Comparison of ENCODE assay signal across 24 mouse cellular contexts in genomic region chr9:30449862-30450261, GRCm38 (mm10). TPM values are rescaled to one million over a fixed set of nuclear protein-coding genes. Genes with fewer than 3 reads are reported as not detected.
DNase-seq lines count a peak whose midpoint lies in the region; ATAC-seq and TF ChIP-seq lines count a peak whose summit lies in the region.
"Had no signal": no experiment of that assay in that cellular context is flagged by ENCODE, and none has a peak within 500 bp of the region (broad histone marks: within the 10 kb centered on the region; RNA-seq: fewer than 3 reads in every experiment).

No protein-coding gene starts in this region.

- H3K27ac ChIP-seq in forebrain, embryonic 10.5 days: 0 out of 2 replicates have a peak overlapping the region, but pooled peaks have one; percentile 4
- no peak overlapping the region for H3K27ac ChIP-seq in forebrain, embryonic 14.5 days (ENCODE audit: low read depth, low read length)
- no peak overlapping the region for H3K27ac ChIP-seq in heart, embryonic 13.5 days (replicated peaks)
- peak overlapping the region; percentile 75 for H3K27ac ChIP-seq in lung, postnatal 0 days (ENCODE audit: low read length)
- H3K27ac ChIP-seq: embryonic facial prominence, embryonic 15.5 days; forebrain, embryonic 12.5 days; heart, adult 2 months; hindbrain, embryonic 12.5 days had no signal

- no peak overlapping the region for H3K4me3 ChIP-seq in forebrain, embryonic 10.5 days
- no peak overlapping the region for H3K4me3 ChIP-seq in forebrain, embryonic 14.5 days (ENCODE audit: low read depth, low read length)
- H3K4me3 ChIP-seq in heart, embryonic 13.5 days: no peak overlapping the region
- H3K4me3 ChIP-seq in lung, postnatal 0 days (ENCODE audit: low read depth, low read length): no peak overlapping the region
- H3K4me3 ChIP-seq: embryonic facial prominence, embryonic 15.5 days; erythroblast, embryonic 14.5 days; forebrain, embryonic 12.5 days; heart, adult 2 months; heart, embryonic 12.5 days; hindbrain, embryonic 12.5 days had no signal

- H3K9me3 ChIP-seq in forebrain, embryonic 10.5 days: no peaks in the 10 kb centered on the region
- no peaks in the 10 kb centered on the region for H3K9me3 ChIP-seq in forebrain, embryonic 14.5 days (replicated peaks; ENCODE audit: control insufficient read depth, low read length)
- H3K9me3 ChIP-seq in heart, embryonic 13.5 days: no peaks in the 10 kb centered on the region
- no peaks in the 10 kb centered on the region for H3K9me3 ChIP-seq in lung, postnatal 0 days (ENCODE audit: low read length)
- H3K9me3 ChIP-seq: embryonic facial prominence, embryonic 15.5 days; forebrain, embryonic 12.5 days; heart, embryonic 12.5 days; hindbrain, embryonic 12.5 days had no signal

- H3K4me1 ChIP-seq in forebrain, embryonic 10.5 days: peaks cover 19% of the 10 kb centered on the region
- no peaks in the 10 kb centered on the region for H3K4me1 ChIP-seq in forebrain, embryonic 14.5 days (ENCODE audit: control insufficient read depth, insufficient read depth, low read length)
- peaks cover 15% of the 10 kb centered on the region for H3K4me1 ChIP-seq in heart, embryonic 13.5 days
- peaks cover 12% of the 10 kb centered on the region; the same call in 1 of the 2 replicates for H3K4me1 ChIP-seq in lung, postnatal 0 days (ENCODE audit: insufficient read depth, low read depth, low read length)
- H3K4me1 ChIP-seq: embryonic facial prominence, embryonic 15.5 days; hindbrain, embryonic 12.5 days had no signal

- peak; percentile 19 for DNase-seq in forebrain, embryonic 10.5 days (ENCODE audit: extremely low spot score, low spot score)
- no peak for DNase-seq in forebrain, embryonic 14.5 days (ENCODE audit: low spot score)
- no peak for DNase-seq in heart, adult 9 months (ENCODE audit: low spot score in 2 of 2)
- no peak for DNase-seq in lung, postnatal 0 days (ENCODE audit: low spot score)
- DNase-seq in lung, postnatal 10 days: no peak
- no peak for DNase-seq in thymus, postnatal 14 days
- DNase-seq: adrenal gland, postnatal 14 days; B cell, adult 2 months; cerebellum, adult 18-20 months; cerebellum, postnatal 10 days; embryo, embryonic 11 days; heart, adult 2 months; kidney, adult 8-10 months had no signal

- no peak overlapping the region for H3K9ac ChIP-seq in forebrain, embryonic 14.5 days (ENCODE audit: low read length)
- 0 out of 2 replicates have a peak overlapping the region, but pooled peaks have one; percentile 14 for H3K9ac ChIP-seq in heart, embryonic 13.5 days
- H3K9ac ChIP-seq in lung, postnatal 0 days (replicated peaks; ENCODE audit: low read depth): no peak overlapping the region
- H3K9ac ChIP-seq: embryonic facial prominence, embryonic 15.5 days; forebrain, embryonic 12.5 days; heart, embryonic 12.5 days; hindbrain, embryonic 12.5 days had no signal

- peaks cover 12% of the 10 kb centered on the region; the same call in 1 of the 2 replicates for H3K27me3 ChIP-seq in forebrain, embryonic 10.5 days (ENCODE audit: poor library complexity, severe bottlenecking)
- H3K27me3 ChIP-seq in forebrain, embryonic 14.5 days (replicated peaks; ENCODE audit: control insufficient read depth, insufficient read depth, low read length): no peaks in the 10 kb centered on the region
- H3K27me3 ChIP-seq in heart, embryonic 13.5 days (replicated peaks): no peaks in the 10 kb centered on the region
- H3K27me3 ChIP-seq in lung, postnatal 0 days (replicated peaks; ENCODE audit: insufficient read depth, low read length): no peaks in the 10 kb centered on the region
- H3K27me3 ChIP-seq: embryonic facial prominence, embryonic 15.5 days; forebrain, embryonic 12.5 days; heart, embryonic 12.5 days; hindbrain, embryonic 12.5 days had no signal

- no peak for TF ChIP-seq EP300 in lung, postnatal 0 days (IDR thresholded peaks at IDR 0.05)

- 20% methylated on average over 2 of the region's 2 CpGs for WGBS in forebrain, embryonic 10.5 days
- WGBS in forebrain, embryonic 14.5 days: 0% methylated on average over 2 of the region's 2 CpGs
- 46% methylated on average over 2 of the region's 2 CpGs for WGBS in heart, embryonic 13.5 days
- WGBS in lung, postnatal 0 days: 58% methylated on average over 2 of the region's 2 CpGs

- no peak overlapping the region for H3K4me2 ChIP-seq in forebrain, embryonic 14.5 days (ENCODE audit: low read length)
- no peak overlapping the region for H3K4me2 ChIP-seq in heart, embryonic 13.5 days
- no peak overlapping the region for H3K4me2 ChIP-seq in lung, postnatal 0 days (replicated peaks; ENCODE audit: low read depth, low read length)
- H3K4me2 ChIP-seq: embryonic facial prominence, embryonic 15.5 days; forebrain, embryonic 12.5 days; heart, embryonic 12.5 days; hindbrain, embryonic 12.5 days had no signal

- no peak for TF ChIP-seq CTCF in lung, postnatal 0 days (IDR thresholded peaks at IDR 0.05)

- peaks cover 73% of the 10 kb centered on the region for H3K36me3 ChIP-seq in forebrain, embryonic 10.5 days (replicated peaks)
- H3K36me3 ChIP-seq in forebrain, embryonic 14.5 days (ENCODE audit: control insufficient read depth, insufficient read depth, low read length): peaks cover 57% of the 10 kb centered on the region
- H3K36me3 ChIP-seq in heart, embryonic 13.5 days: peaks cover 82% of the 10 kb centered on the region
- peaks cover 8% of the 10 kb centered on the region; the same call in 1 of the 2 replicates for H3K36me3 ChIP-seq in lung, postnatal 0 days (ENCODE audit: insufficient read depth, low read length)

- no peak for ATAC-seq in forebrain, embryonic 14.5 days
- ATAC-seq in heart, embryonic 13.5 days (ENCODE audit: extremely low read depth, insufficient number of reproducible peaks, low FRiP score, low TSS enrichment): no peak
- ATAC-seq in lung, postnatal 0 days: no peak
- ATAC-seq: activated CD4-positive, CD25-positive, alpha-beta regulatory T cell, adult 4 months; CD4-positive, CD25-positive, alpha-beta regulatory T cell, adult 4 months; hindbrain, embryonic 16.5 days; inflammation-experienced regulatory T-cells, adult 6 months; intestine, postnatal 0 days had no signal

RNA-seq across cellular contexts. Expression of gene Snx19, which starts 23.0 kb away (rescaled TPM):
- 22.0 and 22.9 TPM in 2 replicates for polyA plus RNA-seq in forebrain, embryonic 10.5 days (2016; fragmentation: Nextera tagmentation; extraction: Ambion mirVana)
- polyA plus RNA-seq in forebrain, embryonic 14.5 days (2014; fragmentation: Nextera tagmentation; extraction: Ambion mirVana): 16.3 and 19.5 TPM in 2 replicates
- polyA plus RNA-seq in heart, embryonic 13.5 days (2015; fragmentation: Nextera tagmentation; extraction: Ambion mirVana): 12.6 and 14.4 TPM in 2 replicates
- polyA plus RNA-seq in lung, postnatal 0 days (2015; fragmentation: Nextera tagmentation; extraction: Ambion mirVana): 12.6 and 13.5 TPM in 2 replicates

Comparison
In these comparisons a context has a peak if more than half of its experiments do, and no peak if none do; other contexts are left out.
1. H3K27ac ChIP-seq: peak in forebrain, embryonic 10.5 days (single experiment) and lung, postnatal 0 days (single experiment); none in forebrain, embryonic 14.5 days (single experiment) and heart, embryonic 13.5 days (single experiment).